Mouse (Mus musculus): ENCODE results near the gene Rint1.
"Not testable (repeated sequence)": the region's sequence is repeated elsewhere in the genome, so short reads cannot be mapped to it uniquely, and the experiment has no call there.

The Rint1 gene

DNA sequence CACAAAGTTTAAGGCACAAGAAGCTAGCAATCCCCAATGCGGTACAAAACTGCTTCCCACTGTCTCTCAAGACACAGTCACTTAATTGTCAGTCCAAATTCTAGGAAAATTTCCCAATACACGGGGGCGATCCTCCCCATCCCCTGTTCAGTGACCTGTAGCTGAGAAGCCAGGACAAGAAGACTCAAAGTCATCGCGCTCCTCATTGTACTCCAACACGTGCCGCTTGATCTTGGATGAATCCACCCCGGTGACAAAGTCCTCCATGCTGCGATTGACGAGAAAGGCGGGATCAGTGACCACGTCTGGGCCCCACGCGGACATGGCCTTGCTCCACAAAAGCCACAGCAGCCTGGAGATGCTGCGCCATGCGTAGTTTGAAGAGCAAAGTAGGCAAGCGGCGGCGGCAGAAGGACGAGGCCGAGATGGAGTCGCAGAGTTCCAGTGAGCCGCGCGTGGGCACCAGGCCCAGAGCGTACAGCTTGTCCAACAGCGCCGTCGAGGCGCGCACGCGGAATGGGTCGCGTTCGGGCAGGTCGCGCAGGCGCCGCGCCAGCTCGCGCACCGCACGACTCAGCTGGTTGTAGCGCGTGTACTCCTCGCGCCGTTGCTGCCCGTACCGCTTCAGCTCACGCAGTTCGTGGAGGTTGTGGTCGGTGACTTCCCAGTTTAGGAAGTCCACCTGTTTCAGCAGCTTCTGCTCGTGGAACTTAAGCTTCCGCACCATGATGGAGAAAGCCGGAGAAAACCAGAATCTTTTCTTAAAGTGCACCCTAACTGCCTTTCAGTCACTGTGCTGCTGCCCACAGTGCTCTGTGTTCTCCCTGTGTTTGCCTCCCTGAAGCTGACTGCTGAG is 43.6 kb downstream of the Rint1 start:
- DNase-seq: peak; percentile 20

GRCm38 (mm10) chr5:23835691-23836090 is 48.2 kb downstream of the Rint1 start:
- not testable (repeated sequence) for DNase-seq

DNA sequence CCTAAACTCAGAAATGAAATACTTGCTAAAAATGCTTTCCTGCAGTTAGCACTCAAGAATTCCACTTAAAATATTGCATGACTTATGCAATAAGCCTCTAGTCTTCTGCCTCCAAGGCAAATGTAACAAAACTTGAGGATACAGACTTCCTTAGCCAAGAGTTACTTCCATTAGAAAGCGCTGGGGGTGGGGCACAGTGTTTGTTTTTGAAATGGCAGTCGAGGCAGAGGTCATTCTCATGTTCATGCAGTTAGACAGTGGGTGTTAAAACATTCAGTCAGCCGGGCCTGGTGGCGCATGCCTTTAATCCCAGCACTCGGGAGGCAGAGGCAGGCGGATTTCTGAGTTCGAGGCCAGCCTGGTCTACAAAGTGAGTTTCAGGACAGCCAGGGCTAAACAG is 50.6 kb downstream of the Rint1 start:
- DNase-seq: no peak

DNA sequence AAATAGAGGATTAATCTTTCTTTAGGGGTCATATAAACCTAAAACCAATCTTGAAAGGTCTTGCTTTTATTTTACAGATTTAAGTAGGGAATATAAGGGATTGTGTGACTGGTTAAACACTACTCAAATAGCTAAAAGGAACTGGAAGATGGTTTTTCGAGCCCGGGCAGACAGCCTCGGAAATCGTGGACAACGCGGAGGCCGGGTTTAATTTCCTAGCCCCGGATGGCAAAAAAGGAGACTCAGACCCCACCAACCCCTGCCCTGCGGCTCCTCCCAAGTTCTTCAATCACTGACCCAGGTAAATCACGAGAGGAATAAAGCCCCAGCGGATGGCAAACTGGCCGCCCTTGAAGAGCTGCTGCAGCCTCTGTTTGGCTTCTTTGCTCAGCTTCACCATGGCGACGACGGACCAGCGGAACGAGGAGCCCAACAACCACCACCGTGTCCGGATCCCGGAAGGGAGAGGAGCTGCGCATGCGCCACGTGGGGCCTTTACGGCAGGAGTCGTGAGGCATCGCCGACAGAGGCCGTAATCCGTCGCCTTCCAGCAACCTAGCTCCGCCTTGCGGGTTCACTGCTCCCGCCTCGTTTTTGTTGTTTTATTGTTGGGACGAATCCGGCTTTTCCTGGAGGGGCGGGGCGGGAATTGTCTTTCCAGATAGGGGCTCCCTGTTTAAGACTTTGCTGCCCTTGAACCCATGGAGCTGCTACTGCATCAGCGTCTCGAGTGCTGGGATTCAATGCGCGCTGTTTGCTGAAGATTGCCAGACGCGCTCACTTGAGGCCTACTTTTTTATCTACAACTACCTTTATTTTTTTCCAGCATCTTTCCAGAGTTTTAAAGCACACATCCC is 56.4 kb downstream of the Rint1 start, which contains the start of gene Tomm7:
TSS of gene Tomm7 (minus strand) at position 488 of the 857 bp plus-strand sequence.
- peak; percentile 97 for DNase-seq

- DNase-seq: peak; percentile 34
These were observed 57.0 kb downstream of the Rint1 start for GRCm38 (mm10) chr5:23844531-23844841.

- DNase-seq: no peak
These were observed 57.6 kb downstream of the Rint1 start for GRCm38 (mm10) chr5:23845141-23845540.

DNA sequence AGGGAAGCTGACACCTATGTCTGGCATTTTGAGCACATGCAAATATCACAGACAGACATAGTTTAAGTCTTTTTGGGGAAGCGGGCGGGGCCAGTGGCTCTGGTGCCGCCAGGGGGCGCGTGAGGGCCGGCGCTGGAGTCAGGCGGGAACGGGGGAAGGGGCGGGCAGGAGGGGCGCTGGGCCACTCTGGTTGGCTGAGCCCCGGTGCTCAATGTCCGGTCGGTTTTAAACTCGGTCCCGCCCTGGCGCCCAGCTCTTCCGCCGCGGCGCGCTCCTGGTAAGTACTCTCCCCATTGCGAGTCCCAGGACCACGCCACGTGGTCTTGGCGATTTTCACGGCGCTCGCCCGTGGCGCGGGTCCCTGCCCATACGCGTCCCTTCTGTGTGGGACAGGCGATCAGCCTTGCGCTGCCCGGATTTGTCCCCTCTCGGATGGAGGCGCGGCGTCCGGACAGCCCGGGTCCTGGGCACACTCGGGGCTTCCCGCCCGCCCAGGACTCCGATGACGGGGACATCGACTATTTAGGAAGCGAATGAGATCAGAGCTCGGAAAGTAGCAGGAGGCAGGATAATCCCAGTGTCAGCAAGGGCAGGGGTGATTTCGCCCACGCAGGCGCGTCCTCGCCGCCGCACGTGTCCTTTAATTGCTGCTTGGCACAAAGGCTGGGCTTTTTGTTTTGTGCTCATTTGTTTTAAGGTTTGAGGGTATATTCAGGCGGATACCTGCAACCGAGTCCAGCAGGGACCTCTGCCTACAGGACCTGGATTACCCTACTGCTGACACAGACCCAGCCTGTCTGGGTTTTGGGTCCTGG is 63.0 kb downstream of the Rint1 start:
- DNase-seq: peak; percentile 88

DNA sequence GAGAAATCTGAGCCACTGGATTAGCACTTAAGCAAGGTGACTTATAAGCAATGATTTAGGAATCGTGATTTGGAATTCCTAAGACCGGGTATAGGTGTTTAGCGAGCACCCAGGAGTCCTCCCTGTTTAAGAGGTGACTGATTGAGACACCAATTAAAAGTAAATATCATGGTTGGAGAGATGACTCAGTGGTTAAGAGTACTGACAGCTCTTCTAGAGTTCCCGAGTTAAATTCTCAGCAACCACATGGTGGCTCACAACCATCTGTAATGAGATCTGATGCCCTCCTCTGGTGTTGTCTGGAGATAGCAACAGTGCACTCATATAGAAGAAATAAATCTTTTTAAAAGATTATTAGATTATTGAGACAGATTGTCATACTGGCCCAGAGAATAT is 63.6 kb downstream of the Rint1 start:
- not testable (repeated sequence) for DNase-seq

DNA sequence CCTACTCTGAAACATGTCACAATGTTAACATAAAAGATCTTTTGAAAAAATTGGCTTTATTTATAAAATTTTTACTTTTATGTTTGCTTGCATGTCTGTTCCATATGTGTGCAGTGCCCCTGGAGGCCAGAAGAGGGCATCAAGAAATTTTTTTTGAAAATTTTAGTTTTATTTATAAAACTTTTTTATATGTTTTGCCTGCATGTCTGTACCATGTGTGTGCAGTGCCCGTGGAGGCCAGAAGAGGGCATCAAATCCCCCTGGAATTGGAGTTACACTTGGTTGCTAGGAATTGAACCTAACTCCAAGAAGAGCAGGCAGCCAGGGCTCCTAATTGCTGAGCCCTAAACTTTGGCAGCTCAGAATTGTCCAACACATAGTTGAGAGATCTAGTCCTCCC is 65.4 kb downstream of the Rint1 start:
- not testable (repeated sequence) for DNase-seq

- DNase-seq: no peak
These were observed 68.0 kb downstream of the Rint1 start for GRCm38 (mm10) chr5:23855484-23855883.

GRCm38 (mm10) chr5:23856164-23856563 is 68.7 kb downstream of the Rint1 start:
- DNase-seq: no peak

DNA sequence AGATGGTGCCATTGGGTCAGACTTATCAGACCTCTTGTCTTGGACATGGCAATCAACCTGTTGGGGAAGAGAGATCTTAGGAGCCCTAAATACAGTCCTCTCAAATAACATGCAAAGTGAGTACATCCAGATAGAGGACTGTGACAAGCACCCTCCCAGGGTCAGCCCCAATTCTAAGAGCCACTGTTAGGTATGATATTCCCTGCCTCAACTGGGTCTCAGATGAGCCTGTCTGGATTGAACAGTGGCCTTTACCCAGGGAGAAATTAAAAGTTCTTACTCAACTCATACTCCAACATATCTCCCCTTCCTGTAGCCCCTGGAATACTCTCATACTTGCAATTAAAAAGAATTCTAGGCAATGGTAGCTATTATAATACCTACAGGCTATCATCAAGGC is 69.7 kb downstream of the Rint1 start:
- DNase-seq: no peak

DNA sequence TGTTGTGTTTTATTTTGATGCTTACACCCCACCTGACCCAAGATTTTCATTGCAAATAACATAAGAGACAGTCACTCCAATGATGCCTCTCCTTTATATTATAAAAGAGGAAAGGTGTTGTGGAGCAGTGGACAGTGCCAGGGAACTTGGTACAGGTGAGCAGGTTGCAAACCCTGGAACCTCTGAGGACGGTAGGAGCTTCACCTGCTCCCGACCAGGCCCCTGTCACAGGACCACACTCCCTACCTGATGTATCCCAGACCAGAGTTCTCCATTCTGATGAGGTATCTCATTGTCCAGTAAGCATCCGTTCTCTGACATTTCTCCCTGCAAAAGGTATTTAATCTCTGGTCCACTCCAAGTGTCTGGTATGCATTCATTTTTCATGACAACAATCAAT is 70.5 kb downstream of the Rint1 start:
- DNase-seq: no peak

DNA sequence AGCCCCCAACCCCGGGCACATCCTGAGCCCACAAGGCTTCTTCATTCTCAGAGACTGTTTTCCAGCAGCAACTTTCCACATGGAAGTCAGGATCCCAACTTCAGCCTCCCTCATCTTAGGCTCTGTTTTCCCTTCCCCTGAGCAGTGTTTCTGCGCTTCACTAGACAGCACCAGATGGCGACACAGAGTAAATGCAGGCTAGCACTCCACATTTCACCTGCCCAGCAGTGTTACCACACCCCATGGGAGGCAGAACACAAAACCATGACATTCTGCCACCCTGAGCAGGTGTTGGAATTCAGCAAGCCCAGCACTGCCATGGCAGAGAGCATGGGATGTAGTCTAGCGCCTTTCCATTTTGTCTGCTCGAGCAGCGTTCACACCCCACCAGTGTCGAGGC is 71.1 kb downstream of the Rint1 start:
- no peak for DNase-seq

- DNase-seq: no peak
These were observed 71.7 kb downstream of the Rint1 start for GRCm38 (mm10) chr5:23859087-23859718.

GRCm38 (mm10) chr5:23859896-23860295 is 72.4 kb downstream of the Rint1 start:
- no peak for DNase-seq

- no peak for DNase-seq
These were observed 74.2 kb downstream of the Rint1 start for GRCm38 (mm10) chr5:23861721-23862120.

DNA sequence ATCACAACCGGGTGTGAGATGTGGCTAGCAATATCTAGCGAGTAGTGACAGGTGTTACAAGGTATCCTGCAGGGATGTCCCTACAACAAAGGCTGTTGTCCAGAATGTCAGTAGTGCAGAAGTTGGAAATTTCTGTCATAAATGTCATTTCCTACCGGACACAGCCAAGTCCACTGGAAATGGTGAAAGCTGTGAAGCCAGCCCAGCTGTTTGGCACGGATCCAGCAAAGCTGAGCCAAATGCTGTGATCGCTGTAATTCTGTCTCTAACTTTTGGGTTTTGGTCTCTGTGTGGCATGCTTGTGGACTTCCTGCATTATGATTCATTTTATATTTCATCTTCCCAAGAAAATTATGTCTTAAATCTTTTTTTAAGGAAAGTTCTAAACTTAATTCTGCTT is 74.8 kb downstream of the Rint1 start:
- no peak for DNase-seq

GRCm38 (mm10) chr5:23863166-23864053 is 75.9 kb downstream of the Rint1 start:
- no peak for DNase-seq

DNA sequence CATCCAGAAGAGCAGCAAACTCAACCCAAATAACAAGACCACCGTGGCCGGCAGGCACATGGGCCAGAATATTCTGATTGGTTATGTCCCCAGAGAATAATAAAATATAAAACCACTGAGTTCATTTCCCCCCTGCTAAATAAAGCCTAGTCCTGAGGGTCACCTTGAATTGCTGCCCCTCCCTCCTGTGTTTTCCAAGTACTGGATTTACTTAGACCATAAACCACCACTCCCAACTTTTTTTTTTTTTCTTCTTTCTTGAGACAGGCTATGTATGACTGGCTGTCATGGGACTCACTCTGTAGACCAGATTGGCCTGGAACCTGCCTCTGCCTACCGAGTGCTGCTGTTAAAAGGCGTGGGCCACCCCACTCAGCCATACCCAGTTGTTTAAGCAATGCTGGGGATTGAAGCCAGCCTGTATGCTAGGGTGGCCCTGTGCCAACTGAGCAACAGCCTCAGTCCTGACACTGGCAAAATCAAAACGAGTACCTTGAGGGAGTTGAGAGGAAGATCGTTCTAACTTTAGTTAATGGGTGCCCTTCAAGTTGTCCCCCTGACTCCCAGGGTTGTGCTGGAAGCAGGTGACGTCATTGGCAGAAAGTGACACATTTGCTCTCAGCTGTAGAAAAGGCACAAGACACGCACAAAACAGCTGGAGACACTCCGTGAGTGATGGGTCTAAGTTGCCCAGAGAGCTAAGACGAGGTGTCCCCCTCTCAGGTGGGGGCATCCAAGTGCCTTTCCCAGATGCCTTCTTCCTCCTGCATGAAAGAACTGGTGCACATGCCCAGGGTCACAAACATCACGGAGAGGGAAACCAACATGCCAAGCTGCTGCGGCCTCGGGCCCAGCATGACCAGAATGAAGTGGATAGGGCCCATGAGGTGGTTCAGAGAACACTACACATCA is 76.8 kb downstream of the Rint1 start:
- no peak for DNase-seq
